Mouse (Mus musculus) c-Kit-positive CD71-positive TER-119-positive erythroid progenitor cells, embryonic 14.5 days (primary cell): Measurements from ENCODE around the gene Apopt1.

Source experiments
- DNase-seq: peaks from one replicate; pipeline ENCODE4 v3.0.0-alpha.2; 2013; ENCODE audit warnings: low spot score

Apopt1 gene

DNA sequence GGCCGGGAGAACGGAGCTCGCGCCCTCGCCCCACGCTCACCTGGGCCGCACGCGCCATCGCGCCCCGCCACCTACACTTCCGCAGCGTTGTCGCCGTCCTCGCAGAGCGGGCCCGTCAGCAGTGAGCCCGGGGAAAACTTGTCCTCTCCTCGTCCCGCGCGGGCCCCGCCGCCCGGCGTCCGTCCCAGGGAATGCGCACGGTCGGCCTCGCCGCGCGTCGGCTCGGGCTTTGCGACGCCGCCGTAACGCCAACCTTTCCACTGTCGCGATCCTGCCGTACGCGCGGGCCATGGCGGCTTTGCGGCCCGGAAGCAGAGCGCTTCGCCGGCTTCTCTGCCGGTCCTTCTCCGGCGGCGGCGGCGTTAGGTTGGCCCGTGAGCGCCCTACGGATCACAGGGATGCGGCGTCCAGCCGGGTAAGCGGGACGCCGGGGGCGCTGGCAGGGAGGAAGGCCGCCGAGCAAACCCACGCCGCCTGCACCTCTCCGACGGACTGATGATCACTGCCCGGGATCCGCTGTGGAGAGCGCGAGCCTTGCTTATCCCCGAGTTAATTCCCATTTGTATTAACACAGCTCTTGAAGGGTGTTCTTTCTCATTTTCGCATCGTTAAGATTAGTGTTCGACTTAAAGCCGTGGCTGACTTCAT lies at the start of gene Apopt1, which contains the start of gene Bag5:
Apopt1 (plus strand) TSS at position 258 of the 648 bp plus-strand sequence.
Bag5 (minus strand) TSS at position 254 of the 648 bp plus-strand sequence.
- DNase-seq = peak; percentile 82

DNA sequence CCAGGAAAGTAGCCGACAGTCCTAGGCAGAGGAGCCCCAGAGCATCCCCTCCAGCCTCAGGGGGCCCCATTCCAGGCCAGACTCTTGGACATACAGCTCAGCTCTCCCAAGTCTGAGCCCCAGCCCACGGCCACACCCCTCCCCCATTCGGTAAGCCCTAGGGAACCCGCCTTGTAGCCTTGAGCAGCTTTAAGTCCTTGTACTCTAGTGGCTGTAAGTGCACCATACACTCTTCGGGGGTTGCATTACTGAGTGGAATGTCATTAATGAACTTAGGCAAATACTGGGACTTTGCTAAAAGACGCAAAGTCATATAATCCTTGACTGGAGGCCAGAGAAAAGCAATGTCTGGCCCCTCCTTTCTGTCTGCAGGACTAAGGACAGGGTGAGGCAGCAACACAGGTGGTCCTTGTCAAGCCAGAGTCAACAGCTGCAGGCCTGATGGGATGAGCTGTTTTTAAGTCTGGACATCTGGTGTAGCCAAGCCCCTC lies 48.9 kb upstream of the Apopt1 start:
- no peak for DNase-seq

DNA sequence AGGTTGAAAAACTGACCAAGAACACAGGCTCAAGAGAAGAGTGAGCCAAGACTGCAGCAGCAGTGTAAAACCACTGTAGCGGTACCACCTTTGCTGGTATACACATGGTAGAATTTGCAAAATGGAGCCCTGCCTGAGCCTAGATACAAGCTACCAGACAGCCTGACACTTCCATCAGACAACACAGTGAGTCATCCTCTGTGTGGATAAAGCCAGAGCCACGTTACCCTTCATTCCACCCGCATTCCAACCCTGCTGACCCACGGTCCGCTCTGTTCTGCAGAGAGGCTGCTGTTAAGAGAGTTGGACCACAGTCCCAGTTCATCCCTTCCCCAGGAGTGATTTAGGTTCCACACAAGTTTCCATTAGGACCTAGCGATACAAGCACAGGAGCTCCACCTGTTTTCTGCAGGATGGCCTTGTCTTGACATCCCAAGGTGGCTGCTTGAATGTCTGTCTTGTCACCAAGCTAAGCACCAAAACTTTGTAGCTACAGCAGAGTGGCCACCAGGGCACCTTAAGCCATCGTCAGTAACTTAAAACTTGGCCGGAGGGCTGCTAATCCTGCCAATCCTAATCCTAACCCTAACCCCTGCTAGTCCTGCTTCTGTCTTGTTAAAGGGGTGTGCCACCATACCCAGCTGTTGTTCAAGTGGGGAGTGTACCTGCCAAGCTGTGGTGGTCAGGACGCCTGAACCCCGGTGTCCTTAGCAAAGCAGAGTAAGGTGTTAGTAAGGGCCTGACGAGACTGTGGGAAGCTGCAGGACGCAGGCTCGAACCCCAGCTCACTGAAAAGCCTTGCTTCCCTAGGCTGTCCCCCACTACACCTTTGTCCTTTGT lies 47.8 kb upstream of the Apopt1 start:
- DNase-seq = no peak

DNA sequence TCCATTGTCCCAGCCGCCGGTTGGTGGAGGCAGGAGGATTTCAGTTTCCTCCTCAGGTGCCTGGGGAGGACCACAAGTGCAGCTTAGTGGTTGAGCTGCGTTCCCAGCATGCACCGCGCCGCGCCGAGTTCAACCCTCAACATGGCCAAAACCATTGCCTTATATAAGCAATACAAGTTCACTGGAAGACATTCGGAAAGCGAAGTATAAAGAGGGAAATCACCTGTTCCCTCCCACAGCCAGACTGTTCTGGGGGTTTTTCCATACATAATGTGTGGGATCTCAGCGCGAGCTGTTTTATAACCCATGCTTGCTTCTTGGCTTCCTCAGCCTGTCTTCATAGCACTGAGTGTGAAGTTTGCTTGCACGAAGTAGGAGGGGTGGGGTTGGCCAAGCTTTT lies 46.7 kb upstream of the Apopt1 start:
- no peak for DNase-seq

DNA sequence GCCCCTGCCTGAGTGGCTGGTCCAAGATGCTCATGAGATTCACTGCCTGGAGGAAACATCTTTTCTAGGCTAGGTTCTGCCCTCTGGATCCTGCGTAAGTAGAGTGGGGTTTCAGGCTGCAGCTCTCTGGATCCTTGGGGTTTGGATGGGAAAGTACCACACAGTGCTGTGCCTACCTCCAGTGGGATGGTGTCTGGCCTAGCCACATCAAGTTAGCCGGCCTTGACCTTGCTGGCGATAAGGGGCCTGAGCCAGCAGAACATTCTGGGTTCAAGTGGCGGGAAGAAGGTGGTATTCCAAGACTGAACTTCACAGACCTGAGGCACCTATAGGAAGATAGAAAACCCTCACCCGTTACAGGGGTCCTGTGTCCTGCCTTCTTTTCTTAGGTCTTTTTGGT lies 45.6 kb upstream of the Apopt1 start:
- DNase-seq = no peak

DNA sequence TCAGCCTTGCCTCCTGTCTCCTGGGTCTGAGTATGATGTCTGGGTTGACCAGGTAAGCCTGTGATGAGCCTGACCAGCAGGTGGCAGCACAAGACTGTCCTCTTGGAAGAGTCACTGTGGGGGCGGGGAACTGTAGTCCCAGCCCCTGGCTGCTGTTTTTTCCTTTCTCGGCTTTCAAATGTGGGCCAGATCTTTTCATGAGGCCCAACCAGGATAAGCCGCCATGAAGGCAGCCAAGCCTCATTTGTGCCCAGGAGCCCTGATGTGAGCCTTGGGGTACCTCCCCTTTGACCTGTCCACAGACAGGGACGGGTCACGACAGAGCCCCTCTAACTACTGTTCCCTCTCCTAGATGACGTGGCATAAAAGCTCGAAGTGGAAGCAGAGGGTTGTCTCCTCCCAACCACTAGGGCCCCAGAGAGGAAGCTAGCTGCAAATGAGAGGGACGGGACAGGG lies 44.6 kb upstream of the Apopt1 start:
- DNase-seq = peak; percentile 84

DNA sequence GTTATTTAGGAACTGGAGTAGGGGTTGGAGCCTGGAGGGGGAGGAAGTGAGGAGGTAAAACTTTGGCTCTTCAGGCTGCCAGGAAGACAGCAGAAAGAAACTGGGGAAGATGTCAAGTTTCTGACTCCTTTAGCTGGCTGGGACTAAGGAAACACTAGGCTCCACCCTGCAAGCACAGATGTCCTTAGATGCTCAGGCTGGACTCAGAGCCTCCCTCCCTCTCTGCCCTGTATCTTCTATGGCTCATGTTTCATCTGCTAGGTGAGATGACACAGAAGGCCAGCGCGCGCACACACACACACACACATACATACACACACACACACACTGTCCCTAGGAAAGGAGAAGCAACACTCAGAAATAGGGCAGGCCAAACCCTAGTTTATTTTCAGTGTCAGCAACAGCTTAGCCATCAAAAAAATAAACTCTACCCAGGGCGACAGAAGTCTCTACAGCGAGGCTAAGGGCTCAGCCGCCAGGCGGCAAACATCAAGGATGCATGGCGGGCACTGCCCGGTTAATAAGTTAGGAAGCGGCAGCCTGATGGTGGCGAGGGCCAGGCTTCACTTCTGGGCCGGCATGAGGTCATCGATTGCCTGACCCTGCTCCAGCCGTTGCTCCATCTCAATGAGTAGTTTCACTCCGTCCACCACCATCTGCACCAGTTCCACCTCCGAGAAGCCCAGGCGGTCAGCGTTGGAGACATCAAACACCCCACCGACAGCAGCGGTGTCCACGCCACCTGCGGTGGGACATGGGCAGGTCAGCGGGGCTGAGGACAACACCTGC lies 43.9 kb upstream of the Apopt1 start:
- DNase-seq = no peak

DNA sequence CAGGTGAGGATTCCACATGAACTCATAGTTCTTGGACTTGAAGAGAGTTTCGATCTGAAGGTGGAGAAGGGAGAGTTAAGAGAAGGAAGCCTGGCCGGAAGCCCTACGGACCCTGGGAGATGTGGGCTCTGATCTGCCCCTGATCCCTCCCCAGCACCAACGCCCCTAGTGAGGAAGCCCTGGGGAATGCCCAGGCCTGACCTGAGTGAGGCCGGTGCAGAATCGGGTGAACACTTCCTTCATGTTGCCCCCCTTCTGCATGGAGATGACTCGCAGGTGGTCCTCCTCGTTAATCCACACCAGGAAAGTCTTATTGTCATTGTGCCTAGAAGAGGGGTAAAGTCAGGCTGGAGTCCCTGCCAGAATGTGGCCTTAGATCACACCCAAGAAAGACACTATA lies 43.1 kb upstream of the Apopt1 start:
- no peak for DNase-seq

DNA sequence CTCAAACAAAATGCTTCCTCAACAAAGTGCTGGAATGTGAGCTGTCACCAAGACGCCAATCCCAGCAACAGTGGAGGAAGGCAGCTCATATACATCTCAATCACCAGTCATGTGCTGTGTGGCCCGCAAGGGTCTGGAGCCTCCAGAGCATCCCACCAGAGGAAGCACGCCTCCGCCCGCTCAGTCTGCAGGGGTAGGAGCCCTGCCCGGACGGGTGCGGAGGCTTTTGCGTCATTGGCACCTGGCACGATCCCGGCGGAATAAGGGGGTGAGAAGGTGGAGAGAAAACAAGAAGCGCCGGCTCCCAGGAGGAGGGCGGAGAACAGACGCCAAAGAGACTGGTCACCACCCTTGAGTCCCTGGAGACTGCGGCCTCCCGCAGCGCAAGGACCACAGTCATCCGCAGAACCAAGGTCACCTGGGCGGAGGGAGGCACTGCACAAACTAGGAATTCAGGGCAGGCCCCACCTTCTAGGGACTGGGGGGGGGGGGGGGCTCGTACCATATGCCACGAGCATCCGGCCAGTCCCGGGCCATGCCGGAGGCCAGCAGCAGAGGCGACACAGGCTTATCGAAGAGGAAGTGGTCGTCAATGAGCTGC lies 42.6 kb upstream of the Apopt1 start:
- DNase-seq = no peak

DNA sequence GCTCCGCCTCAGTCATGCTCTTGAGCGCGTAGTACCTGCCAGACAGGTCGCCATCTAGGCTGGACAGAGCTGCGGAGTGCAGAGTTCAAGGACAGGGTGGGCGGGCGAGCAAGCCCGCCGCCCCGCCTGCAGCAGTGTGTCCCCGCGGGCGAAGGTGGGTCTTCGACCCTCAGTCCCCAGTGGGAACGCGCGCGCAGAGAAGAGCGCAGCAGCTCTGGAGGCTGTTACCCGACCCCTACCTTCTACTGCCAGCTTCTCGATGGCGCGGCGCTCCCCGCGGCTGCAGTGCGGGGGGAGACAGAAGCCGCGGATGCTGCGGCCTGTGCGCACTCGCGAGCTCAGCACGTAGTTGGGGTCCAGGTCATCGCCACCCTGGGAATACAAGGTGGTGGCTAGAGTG lies 42.1 kb upstream of the Apopt1 start:
- DNase-seq = no peak

DNA sequence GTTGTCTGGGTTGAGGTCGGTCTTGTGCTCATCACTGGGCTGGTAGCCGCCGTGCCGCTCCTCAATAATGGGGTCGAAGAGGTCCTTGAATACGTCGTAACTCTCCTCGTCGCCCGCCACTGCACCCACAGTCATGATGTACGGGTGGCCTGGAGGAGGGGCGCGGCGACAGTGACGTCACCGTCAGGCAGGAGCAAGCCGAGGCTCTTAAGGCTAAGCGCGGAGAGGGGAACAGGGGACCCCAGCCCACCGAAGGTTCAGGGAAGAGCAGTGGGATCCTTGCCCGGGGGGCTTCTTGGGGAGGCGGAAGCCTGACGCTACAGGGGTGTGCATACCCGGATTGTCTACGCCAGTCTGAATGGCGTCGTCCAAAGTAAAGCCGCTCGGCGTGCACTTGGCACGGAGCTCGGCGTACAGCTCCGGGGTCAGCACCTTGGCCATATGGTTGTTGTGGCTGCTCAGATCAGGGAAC lies 41.6 kb upstream of the Apopt1 start:
- no peak for DNase-seq

DNA sequence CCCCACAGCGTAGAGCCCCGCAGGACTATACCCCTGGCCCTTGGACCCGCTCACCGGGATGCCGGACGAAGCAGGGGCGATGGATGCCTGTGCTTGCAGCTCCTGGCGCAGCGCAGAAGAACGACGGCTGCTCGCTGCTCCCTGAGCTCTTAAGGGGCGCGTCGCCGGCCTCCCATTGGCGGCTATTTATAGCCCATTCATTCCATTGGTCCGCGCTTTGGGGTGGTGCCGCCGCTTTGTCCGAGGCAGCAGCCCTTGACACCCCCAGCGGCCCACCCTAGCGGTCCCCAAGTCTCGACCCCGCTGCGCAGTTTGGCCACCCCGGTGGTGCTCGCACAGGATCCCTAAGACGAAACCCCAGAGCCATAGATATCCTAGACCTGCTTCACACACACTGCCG lies 40.9 kb upstream of the Apopt1 start, which contains the start of gene Ckb:
Ckb (minus strand) TSS at position 163 of the 400 bp plus-strand sequence.
- DNase-seq = no peak

DNA sequence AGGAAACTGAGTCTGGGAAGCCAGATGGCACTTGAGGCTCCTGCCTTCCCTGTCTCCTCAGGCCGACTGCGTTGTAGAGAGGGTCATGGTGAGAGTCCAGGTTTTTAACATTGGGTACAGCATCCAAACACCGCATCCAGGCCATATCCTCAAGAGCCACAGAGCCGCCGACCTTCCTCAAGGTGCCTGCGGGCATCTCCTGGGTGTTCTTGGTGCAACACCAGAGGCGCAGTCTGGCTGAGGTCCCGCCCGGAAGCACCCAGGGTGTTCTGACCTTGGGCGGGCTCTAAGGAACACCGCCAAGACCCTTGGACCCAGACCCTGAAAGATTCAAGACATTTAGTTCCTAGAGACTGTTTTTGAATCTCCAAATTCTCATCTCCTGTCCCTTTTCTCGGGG lies 40.5 kb upstream of the Apopt1 start:
- no peak for DNase-seq

DNA sequence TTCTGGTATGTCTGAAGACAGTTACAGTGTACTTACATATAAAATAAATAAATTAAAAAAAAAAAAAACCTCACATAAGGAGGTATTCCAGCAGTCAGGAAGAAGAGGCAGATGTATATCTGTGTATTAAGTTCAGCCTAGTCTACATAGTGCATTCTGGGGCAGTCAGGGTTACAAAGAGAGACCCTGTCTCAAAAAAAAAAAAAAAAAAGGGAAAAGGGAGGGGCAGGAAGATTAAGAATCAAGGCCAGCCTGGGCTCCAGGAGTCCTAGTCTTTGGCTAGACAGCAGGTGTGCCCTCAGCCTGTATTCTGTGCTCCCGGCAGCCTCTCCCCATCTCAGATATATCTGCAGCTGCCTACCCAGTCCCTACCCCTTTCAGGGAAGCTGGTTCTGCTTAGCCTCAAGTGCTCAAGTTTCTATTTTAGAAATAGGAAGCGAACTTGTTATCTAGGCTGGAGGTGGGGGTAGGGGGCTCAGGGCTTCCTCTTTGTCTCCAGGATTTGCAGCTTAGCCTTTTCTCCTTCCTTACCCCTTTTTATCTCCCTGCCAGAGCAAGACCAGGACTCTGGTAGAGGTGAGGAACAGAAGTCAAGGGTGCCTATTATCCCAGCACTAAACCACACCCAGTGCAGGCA lies 38.1 kb upstream of the Apopt1 start:
- no peak for DNase-seq

DNA sequence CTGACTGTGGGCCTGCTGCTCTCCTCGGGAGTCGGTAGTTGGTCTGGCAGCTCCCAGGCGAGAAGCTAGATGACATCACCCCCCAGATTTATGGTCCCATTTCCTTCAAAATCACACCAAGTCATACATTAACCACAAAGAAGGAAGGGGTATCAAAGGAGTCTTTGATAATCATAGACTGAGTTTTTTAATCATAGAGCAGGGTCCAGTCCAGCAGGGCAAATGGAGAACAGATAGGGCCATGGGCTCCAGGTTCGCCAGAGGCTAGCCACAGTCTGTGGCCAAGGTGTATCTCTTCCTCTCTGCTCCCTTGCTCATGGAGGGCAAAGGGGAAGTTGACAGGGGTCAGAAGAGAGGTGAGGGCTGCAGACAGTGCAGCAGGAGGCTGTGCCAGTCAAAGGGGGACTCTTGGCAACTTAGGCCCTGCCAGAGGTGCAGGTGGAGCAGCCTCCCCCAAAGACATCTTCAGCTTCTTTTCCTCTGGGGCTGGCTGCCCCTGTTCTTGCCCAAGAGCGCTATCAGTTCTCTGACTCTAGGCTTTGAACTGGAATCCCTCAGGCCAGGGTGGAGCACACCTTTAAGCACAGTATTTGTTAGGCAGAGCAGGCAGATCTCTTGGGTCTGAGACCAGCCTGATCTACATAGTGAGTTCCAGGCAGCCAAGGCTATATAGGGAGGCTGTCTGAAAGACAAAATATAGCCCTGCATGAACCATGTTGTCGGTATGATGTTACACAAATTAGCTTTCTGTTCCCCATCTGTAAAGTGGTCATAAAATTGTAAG lies 37.1 kb upstream of the Apopt1 start:
- DNase-seq = no peak

DNA sequence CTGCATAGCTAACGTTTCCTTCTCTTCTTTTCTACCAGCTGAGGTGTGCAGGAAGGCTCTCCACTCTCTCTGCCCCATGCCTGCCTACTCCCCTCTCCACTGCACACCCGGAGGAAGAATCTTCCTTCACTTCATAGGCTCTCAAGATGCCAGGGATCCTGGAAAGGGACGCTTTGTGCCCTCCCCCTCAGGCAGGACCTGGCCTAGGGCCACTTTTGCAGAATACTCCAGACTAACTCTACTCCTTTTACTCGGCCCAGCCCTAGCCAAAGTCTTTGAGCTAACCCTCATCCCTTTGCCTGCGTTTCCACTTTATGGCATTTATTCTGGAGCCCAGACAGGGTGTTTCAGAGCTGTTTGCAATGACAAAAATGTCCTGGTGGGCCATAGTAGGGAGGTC lies 35.6 kb upstream of the Apopt1 start:
- no peak for DNase-seq

DNA sequence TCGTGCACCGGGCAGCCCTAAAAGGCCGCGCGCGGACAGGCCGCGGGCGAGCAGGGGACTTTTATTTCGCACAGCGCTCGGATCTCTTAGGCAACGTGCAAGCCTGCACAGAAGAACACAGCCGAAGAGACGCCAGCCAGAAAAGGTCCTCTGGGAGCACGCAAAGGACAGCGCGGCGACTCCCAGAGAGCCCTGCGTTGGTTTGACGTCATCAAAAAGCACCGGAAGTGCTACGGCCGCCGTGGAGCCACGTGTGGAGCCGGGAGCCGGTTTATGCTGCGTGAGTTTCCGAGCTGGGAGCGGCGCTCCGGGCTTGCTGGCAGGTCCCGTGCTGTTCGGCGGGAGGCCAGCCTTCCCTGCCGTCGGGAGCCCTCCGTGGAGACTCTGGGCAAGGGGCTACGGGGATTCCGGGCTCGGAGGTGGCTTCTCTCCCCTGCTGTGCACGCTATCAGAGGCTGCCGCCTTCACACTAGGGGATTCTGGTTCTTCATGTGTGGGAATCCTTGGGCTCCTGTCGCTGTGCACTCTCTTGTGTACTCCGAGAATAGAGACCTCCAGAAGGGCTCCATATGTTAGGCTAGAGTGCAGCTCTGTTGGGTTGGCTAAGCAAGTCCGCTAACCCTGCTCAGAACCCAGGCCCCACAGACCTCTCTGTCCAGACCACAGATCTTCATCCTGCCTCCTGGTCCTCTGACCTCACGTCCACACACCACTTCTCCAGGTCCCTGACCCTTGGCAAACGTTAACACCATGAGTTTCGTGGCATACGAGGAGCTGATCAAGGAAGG lies 35.0 kb upstream of the Apopt1 start, which contains the start of gene Trmt61a:
Trmt61a (plus strand) TSS at position 224 of the 788 bp plus-strand sequence.
- peak; percentile 89 for DNase-seq

DNA sequence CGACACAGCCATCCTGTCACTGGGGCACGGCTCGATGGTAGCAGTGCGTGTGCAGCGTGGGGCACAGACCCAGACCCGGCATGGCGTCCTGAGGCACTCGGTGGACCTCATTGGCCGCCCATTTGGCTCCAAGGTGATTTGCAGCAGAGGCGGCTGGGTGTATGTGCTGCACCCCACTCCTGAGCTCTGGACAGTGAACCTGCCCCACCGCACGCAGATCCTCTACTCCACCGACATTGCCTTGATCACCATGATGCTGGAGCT lies 34.5 kb upstream of the Apopt1 start:
- no peak for DNase-seq

DNA sequence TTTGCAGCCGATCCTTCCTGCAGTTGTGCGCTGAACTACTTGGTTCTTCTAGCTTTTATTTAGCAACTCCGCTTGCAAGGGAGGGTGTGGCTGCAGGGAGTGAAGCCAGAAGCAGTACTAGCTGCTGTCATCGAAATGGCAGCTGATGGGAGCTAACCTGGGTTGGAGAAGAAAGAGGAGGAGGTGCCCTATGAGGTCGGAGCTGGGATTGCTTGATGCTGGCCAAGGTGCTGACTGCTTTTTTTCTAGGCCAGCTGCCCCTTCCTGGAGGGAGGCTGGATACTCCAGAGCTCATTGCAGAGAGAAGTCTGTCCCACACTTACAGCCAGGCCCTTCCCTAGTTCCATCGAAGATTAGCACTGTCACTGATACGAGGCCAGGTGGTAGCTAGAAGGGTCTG lies 34.1 kb upstream of the Apopt1 start:
- no peak for DNase-seq

DNA sequence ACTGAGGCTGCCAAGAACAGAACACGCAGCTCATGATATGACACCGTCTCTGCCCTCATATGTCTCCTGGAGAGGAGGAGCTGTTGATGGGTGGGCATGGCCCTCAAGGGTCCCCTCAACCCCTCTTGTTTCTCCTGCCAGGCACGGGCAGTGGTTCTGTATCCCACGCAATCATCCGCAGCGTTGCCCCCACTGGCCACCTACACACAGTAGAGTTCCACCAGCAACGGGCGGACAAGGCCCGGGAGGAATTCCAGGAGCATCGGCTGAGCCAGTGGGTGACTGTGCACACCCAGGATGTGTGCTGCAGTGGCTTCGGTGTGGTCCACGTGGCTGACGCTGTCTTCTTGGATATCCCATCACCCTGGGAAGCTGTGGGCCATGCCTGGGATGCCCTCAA lies 32.4 kb upstream of the Apopt1 start:
- DNase-seq = no peak
